Mouse (Mus musculus): ENCODE results near the gene Myo3b. TPM values are rescaled to one million over a fixed set of nuclear protein-coding genes. Genes with fewer than 3 reads are reported as not detected.

The Myo3b gene
- polyA plus RNA-seq, 1 experiment from 2014 or later, result not detected

GRCm38 (mm10) chr2:70248616-70249015 is 209.7 kb downstream of the Myo3b start:
- Histone ChIP-seq H3K9me3 (replicated peaks) (no peaks in the 10 kb centered on the region), H3K27ac (replicated peaks) (no peak overlapping the region), H3K4me3 (no peak overlapping the region), H3K27me3 (ENCODE audit: low read depth, poor library complexity, severe bottlenecking) (no peaks in the 10 kb centered on the region; the same call in 1 of the 2 replicates), H3K4me1 (no peaks in the 10 kb centered on the region), H3K36me3 (no peaks in the 10 kb centered on the region)
- 91% methylated on average over 7 of the region's 7 CpGs for WGBS
- no peak for DNase-seq (ENCODE audit: low spot score)

- no peak for DNase-seq (ENCODE audit: low spot score)
- H3K4me3 ChIP-seq, result no peak overlapping the region
- 78% methylated on average over 4 of the region's 4 CpGs for WGBS
- no peak overlapping the region for H3K27ac ChIP-seq (replicated peaks)
- H3K27me3 ChIP-seq (ENCODE audit: low read depth, poor library complexity, severe bottlenecking), result no peaks in the 10 kb centered on the region; the same call in 1 of the 2 replicates
- no peaks in the 10 kb centered on the region for H3K4me1 ChIP-seq
- H3K36me3 ChIP-seq, result no peaks in the 10 kb centered on the region
- H3K9me3 ChIP-seq (replicated peaks), result no peaks in the 10 kb centered on the region
These were observed 210.9 kb downstream of the Myo3b start for GRCm38 (mm10) chr2:70249872-70250271.

- no peaks in the 10 kb centered on the region for H3K36me3 ChIP-seq
- no peak overlapping the region for H3K27ac ChIP-seq (replicated peaks)
- H3K4me1 ChIP-seq, result no peaks in the 10 kb centered on the region
- no peak overlapping the region for H3K4me3 ChIP-seq
- no peak for DNase-seq (ENCODE audit: low spot score)
- 91% methylated on average over 10 of the region's 10 CpGs for WGBS
- H3K9me3 ChIP-seq (replicated peaks), result no peaks in the 10 kb centered on the region
- H3K27me3 ChIP-seq (ENCODE audit: low read depth, poor library complexity, severe bottlenecking), result no peaks in the 10 kb centered on the region; the same call in 1 of the 2 replicates
These were observed 212.3 kb downstream of the Myo3b start for GRCm38 (mm10) chr2:70251256-70251655.

- Histone ChIP-seq H3K9me3 (replicated peaks) (no peaks in the 10 kb centered on the region), H3K27me3 (ENCODE audit: low read depth, poor library complexity, severe bottlenecking) (no peaks in the 10 kb centered on the region), H3K36me3 (no peaks in the 10 kb centered on the region), H3K27ac (replicated peaks) (no peak overlapping the region), H3K4me1 (peaks cover 38% of the 10 kb centered on the region), H3K4me3 (no peak overlapping the region)
- DNase-seq (ENCODE audit: low spot score), result no peak
- 33% methylated on average over 8 of the region's 8 CpGs for WGBS
These were observed 220.6 kb downstream of the Myo3b start for GRCm38 (mm10) chr2:70259357-70260000.

GRCm38 (mm10) chr2:70260646-70261195 is 221.8 kb downstream of the Myo3b start:
- Histone ChIP-seq H3K4me1 (peaks cover 38% of the 10 kb centered on the region), H3K36me3 (no peaks in the 10 kb centered on the region), H3K27me3 (ENCODE audit: low read depth, poor library complexity, severe bottlenecking) (no peaks in the 10 kb centered on the region), H3K4me3 (no peak overlapping the region), H3K27ac (replicated peaks) (no peak overlapping the region; the same call in 1 of the 2 replicates), H3K9me3 (replicated peaks) (no peaks in the 10 kb centered on the region)
- no peak for DNase-seq (ENCODE audit: low spot score)
- WGBS, result 50% methylated on average over 2 of the region's 2 CpGs

- Histone ChIP-seq H3K4me1 (peaks cover 38% of the 10 kb centered on the region), H3K27ac (replicated peaks) (peak overlapping the region; percentile 42; the same call in 1 of the 2 replicates), H3K36me3 (no peaks in the 10 kb centered on the region), H3K9me3 (replicated peaks) (no peaks in the 10 kb centered on the region), H3K27me3 (ENCODE audit: low read depth, poor library complexity, severe bottlenecking) (no peaks in the 10 kb centered on the region), H3K4me3 (no peak overlapping the region)
- DNase-seq (ENCODE audit: low spot score), result no peak
- 80% methylated on average over 8 of the region's 8 CpGs for WGBS
These were observed 223.0 kb downstream of the Myo3b start for GRCm38 (mm10) chr2:70261703-70262564.

GRCm38 (mm10) chr2:70262565-70263082 is 223.7 kb downstream of the Myo3b start:
- WGBS, result 66% methylated on average over 9 of the region's 9 CpGs
- peak overlapping the region; percentile 42; the same call in 1 of the 2 replicates for H3K27ac ChIP-seq (replicated peaks)

GRCm38 (mm10) chr2:70278425-70279277 is 239.7 kb downstream of the Myo3b start:
- Histone ChIP-seq H3K4me3 (no peak overlapping the region), H3K27me3 (ENCODE audit: low read depth, poor library complexity, severe bottlenecking) (peaks cover 5% of the 10 kb centered on the region; the same call in 1 of the 2 replicates), H3K4me1 (peaks cover 19% of the 10 kb centered on the region), H3K27ac (replicated peaks) (no peak overlapping the region), H3K36me3 (no peaks in the 10 kb centered on the region), H3K9me3 (replicated peaks) (no peaks in the 10 kb centered on the region)
- DNase-seq (ENCODE audit: low spot score), result peak; percentile 25
- WGBS, result 33% methylated on average over 13 of the region's 13 CpGs

More at GRCm38 (mm10) chr2:70262565-70263082, 223.7 kb downstream of the Myo3b start:
- Histone ChIP-seq H3K4me3 (no peak overlapping the region), H3K4me1 (peaks cover 38% of the 10 kb centered on the region), H3K36me3 (no peaks in the 10 kb centered on the region), H3K9me3 (replicated peaks) (no peaks in the 10 kb centered on the region), H3K27me3 (ENCODE audit: low read depth, poor library complexity, severe bottlenecking) (no peaks in the 10 kb centered on the region)
- peak; percentile 18 for DNase-seq (ENCODE audit: low spot score)

GRCm38 (mm10) chr2:70284109-70284508 is 245.2 kb downstream of the Myo3b start:
- no peak overlapping the region for H3K4me3 ChIP-seq
- H3K4me1 ChIP-seq, result peaks cover 6% of the 10 kb centered on the region
- H3K27ac ChIP-seq (replicated peaks), result no peak overlapping the region
- no peaks in the 10 kb centered on the region for H3K9me3 ChIP-seq (replicated peaks)
- WGBS, result 67% methylated on average over 1 of the region's 1 CpGs
- DNase-seq (ENCODE audit: low spot score), result no peak
- no peaks in the 10 kb centered on the region for H3K36me3 ChIP-seq
- no peaks in the 10 kb centered on the region for H3K27me3 ChIP-seq (ENCODE audit: low read depth, poor library complexity, severe bottlenecking)

- 78% methylated on average over 5 of the region's 5 CpGs for WGBS
- H3K36me3 ChIP-seq, result no peaks in the 10 kb centered on the region
- H3K4me1 ChIP-seq, result peaks cover 8% of the 10 kb centered on the region
- no peak overlapping the region for H3K4me3 ChIP-seq
- no peak for DNase-seq (ENCODE audit: low spot score)
- H3K27me3 ChIP-seq (ENCODE audit: low read depth, poor library complexity, severe bottlenecking), result no peaks in the 10 kb centered on the region
- no peak overlapping the region for H3K27ac ChIP-seq (replicated peaks)
- H3K9me3 ChIP-seq (replicated peaks), result no peaks in the 10 kb centered on the region
These were observed 252.1 kb downstream of the Myo3b start for GRCm38 (mm10) chr2:70291063-70291462.

- DNase-seq (ENCODE audit: low spot score), result no peak
- Histone ChIP-seq H3K4me1 (peaks cover 8% of the 10 kb centered on the region), H3K36me3 (no peaks in the 10 kb centered on the region), H3K4me3 (no peak overlapping the region), H3K9me3 (replicated peaks) (no peaks in the 10 kb centered on the region), H3K27ac (replicated peaks) (no peak overlapping the region), H3K27me3 (ENCODE audit: low read depth, poor library complexity, severe bottlenecking) (no peaks in the 10 kb centered on the region)
- WGBS, result 66% methylated on average over 3 of the region's 3 CpGs
These were observed 253.8 kb downstream of the Myo3b start for GRCm38 (mm10) chr2:70292776-70293175.

GRCm38 (mm10) chr2:70302905-70303304 is 264.0 kb downstream of the Myo3b start:
- Histone ChIP-seq H3K27ac (replicated peaks) (no peak overlapping the region), H3K9me3 (replicated peaks) (peaks cover 3% of the 10 kb centered on the region; the same call in 1 of the 2 replicates)
- no peak for DNase-seq (ENCODE audit: low spot score)

More at GRCm38 (mm10) chr2:70302905-70303304, 264.0 kb downstream of the Myo3b start:
- no peaks in the 10 kb centered on the region for H3K36me3 ChIP-seq
- no peaks in the 10 kb centered on the region for H3K4me1 ChIP-seq
- H3K27me3 ChIP-seq (ENCODE audit: low read depth, poor library complexity, severe bottlenecking), result no peaks in the 10 kb centered on the region
- no peak overlapping the region for H3K4me3 ChIP-seq

All from midbrain, embryonic 10.5 days (tissue).